Mouse (Mus musculus): ENCODE results near the gene Adgrv1. TPM values are rescaled to one million over a fixed set of nuclear protein-coding genes. Genes with fewer than 3 reads are reported as not detected.

Adgrv1 gene
- polyA plus RNA-seq, 1 experiment from 2014 or later, result 0.86 TPM

DNA sequence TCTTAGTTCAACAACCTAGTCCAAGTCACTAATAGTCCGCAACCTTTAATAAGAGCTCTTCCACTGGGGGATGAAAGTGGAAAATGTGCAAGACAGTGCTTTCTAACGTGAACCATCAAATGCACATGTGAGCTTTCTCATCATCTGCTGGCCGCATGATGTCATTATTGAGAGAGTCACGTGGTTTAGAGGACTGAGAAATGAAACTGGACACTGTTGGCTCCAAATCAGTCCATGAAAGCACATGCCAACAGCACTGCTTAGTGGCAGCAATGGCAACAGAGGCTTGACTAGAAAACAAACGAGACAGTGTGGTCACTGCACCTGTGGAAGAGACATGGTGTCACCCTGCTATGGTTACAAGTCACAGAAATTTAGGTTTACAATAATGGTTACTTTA lies 395.0 kb downstream of the Adgrv1 start:
- H3K27me3 ChIP-seq (replicated peaks; ENCODE audit: control insufficient read depth, insufficient read depth, low read length), result no peaks in the 10 kb centered on the region
- TF ChIP-seq CTCF (IDR thresholded peaks at IDR 0.05; ENCODE audit: low read depth), result 0 out of 2 replicates have a peak, but pooled peaks have one; percentile 5
- no peaks in the 10 kb centered on the region for H3K36me3 ChIP-seq (ENCODE audit: control insufficient read depth, insufficient read depth)
- no peak overlapping the region for H3K27ac ChIP-seq (ENCODE audit: low read depth, low read length)
- no peak overlapping the region for H3K9ac ChIP-seq (ENCODE audit: low read depth, low read length)
- 79% methylated on average over 5 of the region's 5 CpGs for WGBS
- no peak for ATAC-seq
- H3K4me2 ChIP-seq (replicated peaks; ENCODE audit: low read depth), result no peak overlapping the region
- no peaks in the 10 kb centered on the region for H3K4me1 ChIP-seq (replicated peaks; ENCODE audit: control insufficient read depth, insufficient read depth, low read length)
- no peaks in the 10 kb centered on the region for H3K9me3 ChIP-seq (ENCODE audit: control insufficient read depth)
- no peak overlapping the region for H3K4me3 ChIP-seq (ENCODE audit: low read depth, low read length)

DNA sequence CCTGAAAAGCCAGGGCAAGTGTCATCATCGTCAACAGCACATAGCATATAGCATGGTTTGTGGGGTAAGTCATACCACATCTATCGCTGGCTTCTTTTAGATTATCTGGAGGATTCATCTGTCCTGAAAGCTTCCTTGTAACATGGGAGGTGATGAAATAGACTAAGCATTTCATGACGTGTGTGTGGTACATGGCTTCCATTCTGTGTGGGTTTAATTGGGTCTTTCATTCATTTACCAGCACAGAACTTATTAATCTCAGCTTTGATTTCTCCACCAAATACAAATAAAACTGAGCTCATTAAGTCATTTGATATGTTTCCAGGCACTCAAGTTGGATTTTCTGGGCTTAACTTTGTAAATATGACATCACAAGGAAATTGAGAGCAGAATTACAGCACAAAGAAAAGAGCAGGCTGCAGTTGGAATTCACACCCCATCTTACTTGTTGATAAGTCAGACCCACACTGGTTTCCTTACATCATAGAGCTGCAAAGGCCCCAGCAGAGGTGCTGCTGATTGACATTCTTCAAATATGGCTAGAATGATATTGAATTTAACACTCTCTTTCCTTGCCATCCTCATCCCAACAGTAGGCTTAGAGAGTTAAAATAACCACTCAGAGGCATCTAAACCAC lies 396.1 kb downstream of the Adgrv1 start:
- Histone ChIP-seq H3K4me3 (ENCODE audit: low read depth, low read length) (no peak overlapping the region), H3K36me3 (ENCODE audit: control insufficient read depth, insufficient read depth) (no peaks in the 10 kb centered on the region), H3K27me3 (replicated peaks; ENCODE audit: control insufficient read depth, insufficient read depth, low read length) (no peaks in the 10 kb centered on the region), H3K9ac (ENCODE audit: low read depth, low read length) (no peak overlapping the region), H3K9me3 (ENCODE audit: control insufficient read depth) (no peaks in the 10 kb centered on the region), H3K4me1 (replicated peaks; ENCODE audit: control insufficient read depth, insufficient read depth, low read length) (no peaks in the 10 kb centered on the region), H3K27ac (ENCODE audit: low read depth, low read length) (no peak overlapping the region), H3K4me2 (replicated peaks; ENCODE audit: low read depth) (no peak overlapping the region)
- 66% methylated on average over 3 of the region's 3 CpGs for WGBS
- ATAC-seq, result no peak
- TF ChIP-seq CTCF (IDR thresholded peaks at IDR 0.05; ENCODE audit: low read depth), result no peak

DNA sequence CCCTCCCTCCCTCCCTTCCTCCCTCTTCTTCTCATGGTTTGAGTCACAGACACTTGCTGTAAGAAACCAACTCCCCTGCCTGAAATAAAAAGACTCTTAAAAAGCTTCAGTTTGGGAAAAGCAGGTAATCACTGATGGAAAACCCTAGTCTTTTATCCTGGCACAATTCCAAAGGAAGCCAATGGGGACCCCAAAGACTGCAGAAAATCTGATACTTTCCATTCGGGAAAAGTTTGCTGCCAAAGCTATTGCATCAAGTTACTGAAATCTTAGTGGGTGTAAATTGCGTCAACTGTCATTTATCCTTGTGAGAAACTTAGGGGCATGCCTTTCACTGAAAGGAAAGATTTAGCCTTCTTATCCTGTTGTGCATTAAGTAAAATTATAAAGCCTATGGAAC lies 398.9 kb downstream of the Adgrv1 start:
- TF ChIP-seq CTCF (IDR thresholded peaks at IDR 0.05; ENCODE audit: low read depth), result no peak
- WGBS, result 83% methylated on average over 2 of the region's 2 CpGs

DNA sequence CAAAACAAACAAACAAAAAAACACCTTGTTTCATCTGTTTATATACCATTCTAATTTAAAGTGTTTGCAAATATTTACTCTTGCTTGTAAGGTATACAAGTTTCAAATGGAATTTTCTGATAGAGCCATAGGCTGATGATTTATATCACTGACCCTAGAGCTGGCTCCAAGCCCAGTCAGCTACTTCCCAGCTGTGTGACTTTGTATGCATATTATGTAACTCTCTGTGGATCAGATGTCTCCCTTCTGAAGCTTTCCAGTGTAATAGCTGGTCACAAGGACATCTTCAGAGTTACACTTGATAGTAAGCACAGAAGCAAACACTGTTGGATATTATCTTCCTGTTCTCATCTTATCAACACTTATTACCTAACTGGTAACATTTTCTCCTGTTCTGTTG lies 400.1 kb downstream of the Adgrv1 start:
- H3K36me3 ChIP-seq (ENCODE audit: control insufficient read depth, insufficient read depth), result no peaks in the 10 kb centered on the region
- no peak for TF ChIP-seq CTCF (IDR thresholded peaks at IDR 0.05; ENCODE audit: low read depth)
- no peak overlapping the region for H3K4me3 ChIP-seq (ENCODE audit: low read depth, low read length)
- H3K27ac ChIP-seq (ENCODE audit: low read depth, low read length), result no peak overlapping the region
- no peak overlapping the region for H3K4me2 ChIP-seq (replicated peaks; ENCODE audit: low read depth)
- no peaks in the 10 kb centered on the region for H3K4me1 ChIP-seq (replicated peaks; ENCODE audit: control insufficient read depth, insufficient read depth, low read length)
- no peak for ATAC-seq
- no peaks in the 10 kb centered on the region for H3K9me3 ChIP-seq (ENCODE audit: control insufficient read depth)
- H3K9ac ChIP-seq (ENCODE audit: low read depth, low read length), result no peak overlapping the region
- H3K27me3 ChIP-seq (replicated peaks; ENCODE audit: control insufficient read depth, insufficient read depth, low read length), result no peaks in the 10 kb centered on the region

More for the DNA sequence above, 398.9 kb downstream of the Adgrv1 start:
- Histone ChIP-seq H3K4me3 (ENCODE audit: low read depth, low read length) (no peak overlapping the region), H3K36me3 (ENCODE audit: control insufficient read depth, insufficient read depth) (no peaks in the 10 kb centered on the region), H3K27ac (ENCODE audit: low read depth, low read length) (no peak overlapping the region), H3K9me3 (ENCODE audit: control insufficient read depth) (no peaks in the 10 kb centered on the region), H3K4me2 (replicated peaks; ENCODE audit: low read depth) (no peak overlapping the region), H3K4me1 (replicated peaks; ENCODE audit: control insufficient read depth, insufficient read depth, low read length) (no peaks in the 10 kb centered on the region), H3K27me3 (replicated peaks; ENCODE audit: control insufficient read depth, insufficient read depth, low read length) (no peaks in the 10 kb centered on the region), H3K9ac (ENCODE audit: low read depth, low read length) (no peak overlapping the region)
- no peak for ATAC-seq

DNA sequence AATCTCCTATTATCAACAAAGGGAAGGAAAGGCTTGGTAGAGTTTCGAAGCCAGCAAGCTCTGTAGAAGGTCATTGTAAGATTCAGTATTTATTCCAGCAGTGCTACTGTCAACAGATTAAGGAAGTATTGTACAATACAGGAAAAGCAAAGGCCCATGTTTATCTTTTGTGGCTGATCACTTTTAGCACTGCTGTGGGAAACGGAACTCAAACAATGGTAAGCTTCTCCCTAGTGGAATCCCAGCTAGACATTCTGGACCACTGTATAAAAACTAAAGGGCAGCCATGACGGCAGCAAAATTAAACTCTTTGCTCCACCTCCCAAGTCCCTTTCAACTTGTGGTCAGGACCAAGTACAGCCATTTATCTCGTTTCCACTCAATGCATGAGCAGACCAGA lies 402.8 kb downstream of the Adgrv1 start:
- ATAC-seq, result no peak
- Histone ChIP-seq H3K27ac (ENCODE audit: low read depth, low read length) (no peak overlapping the region), H3K4me1 (replicated peaks; ENCODE audit: control insufficient read depth, insufficient read depth, low read length) (no peaks in the 10 kb centered on the region), H3K4me3 (ENCODE audit: low read depth, low read length) (no peak overlapping the region), H3K9ac (ENCODE audit: low read depth, low read length) (no peak overlapping the region), H3K36me3 (ENCODE audit: control insufficient read depth, insufficient read depth) (no peaks in the 10 kb centered on the region), H3K4me2 (replicated peaks; ENCODE audit: low read depth) (no peak overlapping the region), H3K9me3 (ENCODE audit: control insufficient read depth) (no peaks in the 10 kb centered on the region), H3K27me3 (replicated peaks; ENCODE audit: control insufficient read depth, insufficient read depth, low read length) (no peaks in the 10 kb centered on the region)
- whole genome bisulfite sequencing, result 61% methylated on average over 4 of the region's 4 CpGs
- no peak for TF ChIP-seq CTCF (IDR thresholded peaks at IDR 0.05; ENCODE audit: low read depth)

DNA sequence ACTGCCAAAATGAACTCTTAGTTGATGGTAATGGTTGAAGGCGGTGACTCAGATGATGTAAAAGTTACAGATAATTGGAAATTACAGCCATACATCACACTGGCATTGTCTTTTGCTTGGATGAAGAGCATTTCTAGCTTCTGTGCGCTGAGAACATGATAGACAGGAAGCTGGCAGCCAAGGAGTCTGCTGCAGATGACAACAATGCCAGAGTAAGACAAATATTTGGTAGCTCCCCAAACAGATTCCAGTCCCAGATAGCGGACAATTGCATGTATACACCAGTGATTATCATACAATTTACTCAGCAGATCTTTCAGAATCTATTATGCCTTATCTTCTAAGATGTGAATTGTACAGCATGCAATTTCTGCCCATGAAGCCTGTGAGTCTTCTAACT lies 409.2 kb downstream of the Adgrv1 start:
- TF ChIP-seq CTCF (IDR thresholded peaks at IDR 0.05; ENCODE audit: low read depth), result no peak
- Histone ChIP-seq H3K4me3 (ENCODE audit: low read depth, low read length) (no peak overlapping the region), H3K27ac (ENCODE audit: low read depth, low read length) (no peak overlapping the region), H3K9ac (ENCODE audit: low read depth, low read length) (no peak overlapping the region), H3K4me1 (replicated peaks; ENCODE audit: control insufficient read depth, insufficient read depth, low read length) (peaks cover 4% of the 10 kb centered on the region; the same call in 1 of the 2 replicates), H3K4me2 (replicated peaks; ENCODE audit: low read depth) (no peak overlapping the region), H3K27me3 (replicated peaks; ENCODE audit: control insufficient read depth, insufficient read depth, low read length) (no peaks in the 10 kb centered on the region), H3K36me3 (ENCODE audit: control insufficient read depth, insufficient read depth) (no peaks in the 10 kb centered on the region), H3K9me3 (ENCODE audit: control insufficient read depth) (no peaks in the 10 kb centered on the region)
- WGBS, result 73% methylated on average over 3 of the region's 3 CpGs
- no peak for ATAC-seq

DNA sequence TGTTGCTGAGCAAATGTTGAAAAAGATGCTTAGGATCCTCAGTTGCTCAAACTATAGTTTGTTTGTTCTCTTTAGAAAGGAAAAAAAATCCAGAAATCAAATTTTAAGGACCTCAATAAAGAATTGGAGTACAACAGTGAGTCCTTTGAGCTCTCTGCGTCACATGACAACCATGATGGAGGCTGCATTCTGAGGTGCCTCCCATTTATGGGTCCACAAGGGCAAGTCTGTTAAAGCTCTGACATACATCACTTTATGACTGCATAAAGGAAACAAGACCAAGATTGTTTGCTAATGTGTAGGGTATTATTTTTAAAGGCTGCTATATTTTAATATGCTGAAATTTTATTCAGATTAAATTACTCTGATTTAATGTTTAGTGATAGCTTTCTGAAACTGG lies 410.6 kb downstream of the Adgrv1 start:
- 63% methylated on average over 1 of the region's 1 CpGs for WGBS
- ATAC-seq, result peak; percentile 75
- Histone ChIP-seq H3K4me1 (replicated peaks; ENCODE audit: control insufficient read depth, insufficient read depth, low read length) (peaks cover 4% of the 10 kb centered on the region; the same call in 1 of the 2 replicates), H3K36me3 (ENCODE audit: control insufficient read depth, insufficient read depth) (no peaks in the 10 kb centered on the region), H3K4me2 (replicated peaks; ENCODE audit: low read depth) (no peak overlapping the region), H3K27me3 (replicated peaks; ENCODE audit: control insufficient read depth, insufficient read depth, low read length) (no peaks in the 10 kb centered on the region), H3K9me3 (ENCODE audit: control insufficient read depth) (no peaks in the 10 kb centered on the region), H3K4me3 (ENCODE audit: low read depth, low read length) (no peak overlapping the region), H3K27ac (ENCODE audit: low read depth, low read length) (no peak overlapping the region), H3K9ac (ENCODE audit: low read depth, low read length) (no peak overlapping the region)
- TF ChIP-seq CTCF (IDR thresholded peaks at IDR 0.05; ENCODE audit: low read depth), result no peak
